9 mouse cellular contexts compared by ENCODE assay signal in the genomic region with DNA sequence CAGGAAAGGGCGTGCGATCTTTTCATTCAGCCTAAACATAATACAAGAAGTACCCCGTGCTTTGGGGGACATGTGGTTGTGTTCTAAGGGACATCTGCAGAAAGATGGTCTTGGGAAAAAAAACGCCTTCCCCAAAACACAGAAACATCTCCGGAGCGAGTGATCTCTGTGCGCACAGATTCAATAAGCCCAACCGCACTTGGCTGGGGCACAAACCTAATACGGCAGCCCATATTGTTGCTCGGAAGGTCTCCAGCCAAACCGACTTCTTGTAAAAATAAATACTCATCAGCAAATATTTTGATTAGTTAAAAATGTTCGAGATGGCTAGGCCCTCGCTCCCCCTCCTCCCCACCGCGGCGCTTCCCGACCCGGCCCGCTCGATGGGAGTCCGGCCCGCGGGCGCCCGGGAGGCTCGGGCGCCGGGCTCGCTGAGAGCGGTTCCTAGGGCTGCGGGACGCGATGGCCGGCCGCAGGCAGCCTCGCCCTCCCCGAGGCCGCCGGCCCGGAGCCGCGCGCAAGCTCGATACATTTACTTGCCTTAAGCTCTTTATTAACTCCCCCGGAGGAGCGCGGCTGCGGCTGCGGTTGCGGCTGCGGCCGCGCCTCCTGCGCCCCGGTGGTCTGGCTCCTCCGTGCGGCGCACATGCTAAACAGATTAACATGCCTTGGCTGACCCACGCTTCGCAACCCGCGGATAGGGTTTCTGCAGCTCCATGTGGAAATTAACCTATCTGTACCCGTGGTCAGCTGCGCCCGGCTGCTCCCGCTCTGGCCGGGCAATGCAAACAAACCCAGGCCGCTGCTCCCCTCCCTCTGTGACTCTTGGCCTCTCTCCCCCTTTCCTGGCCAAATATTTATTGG. TPM values are rescaled to one million over a fixed set of nuclear protein-coding genes. Genes with fewer than 3 reads are reported as not detected.
DNase-seq lines count a peak whose midpoint lies in the region; ATAC-seq and TF ChIP-seq lines count a peak whose summit lies in the region.
"Had no signal": no experiment of that assay in that cellular context is flagged by ENCODE, and none has a peak within 500 bp of the region (broad histone marks: within the 10 kb centered on the region; RNA-seq: fewer than 3 reads in every experiment).

No protein-coding gene starts in this region.

- peak; percentile 22 for TF ChIP-seq CTCF in Patski (IDR thresholded peaks at IDR 0.05)

- CTCF ChIA-PET in Patski (lab: Charles Lee): interaction anchor here (1.4 to 1.5 kb wide), 2 partner anchors 31 to 40 kb away, joined by 3 read pairs; no protein-coding TSS in a partner anchor

- 1% methylated on average over 68 of the region's 68 CpGs for WGBS in heart, embryonic 10.5 days
- under 1% methylated on average over 68 of the region's 68 CpGs for WGBS in kidney, embryonic 14.5 days
- WGBS in midbrain, embryonic 11.5 days: under 1% methylated on average over 68 of the region's 68 CpGs

- H3K4me1 ChIP-seq in heart, embryonic 10.5 days: peaks cover 5% of the 10 kb centered on the region
- peaks cover 14% of the 10 kb centered on the region; the same call in 1 of the 2 replicates for H3K4me1 ChIP-seq in kidney, embryonic 14.5 days (ENCODE audit: control insufficient read depth, insufficient read depth, low read length)
- peaks cover 7% of the 10 kb centered on the region; the same call in 1 of the 2 replicates for H3K4me1 ChIP-seq in midbrain, embryonic 11.5 days (ENCODE audit: control insufficient read depth, insufficient read depth, low read length)

- peak overlapping the region; percentile 73 for H3K4me2 ChIP-seq in kidney, embryonic 14.5 days (replicated peaks; ENCODE audit: low read depth, low read length)
- peak overlapping the region; percentile 59 for H3K4me2 ChIP-seq in midbrain, embryonic 11.5 days

- H3K9ac ChIP-seq in kidney, embryonic 14.5 days (ENCODE audit: low read depth, low read length): peak overlapping the region; percentile 54
- H3K9ac ChIP-seq in midbrain, embryonic 11.5 days (ENCODE audit: low read length): peak overlapping the region; percentile 0; the same call in 1 of the 2 replicates

- H3K27ac ChIP-seq in heart, embryonic 10.5 days: peak overlapping the region; percentile 72; the same call in 1 of the 2 replicates
- H3K27ac ChIP-seq in kidney, embryonic 14.5 days (ENCODE audit: low read depth, low read length): peak overlapping the region; percentile 93
- no peak overlapping the region for H3K27ac ChIP-seq in midbrain, embryonic 11.5 days (ENCODE audit: low read depth, low read length)

- no peaks in the 10 kb centered on the region for H3K36me3 ChIP-seq in heart, embryonic 10.5 days
- H3K36me3 ChIP-seq in kidney, embryonic 14.5 days (ENCODE audit: control insufficient read depth, insufficient read depth, low read length): no peaks in the 10 kb centered on the region
- no peaks in the 10 kb centered on the region for H3K36me3 ChIP-seq in midbrain, embryonic 11.5 days (ENCODE audit: control insufficient read depth, insufficient read depth, low read length)

- DNase-seq in heart, embryonic 10.5 days (ENCODE audit: low spot score): no peak
- no peak for DNase-seq in heart, adult 9 months (ENCODE audit: low spot score in 2 of 2)
- DNase-seq in Patski (ENCODE audit: low read depth, low spot score): peak; percentile 20
- DNase-seq in gastrocnemius, postnatal 14 days: peak; percentile 50
- peak; percentile 94 for DNase-seq in midbrain, embryonic 11.5 days (ENCODE audit: low spot score, missing footprints)
- no peak for DNase-seq in spleen, postnatal 14 days (ENCODE audit: low spot score in 2 of 2)

- H3K9me3 ChIP-seq in heart, embryonic 10.5 days: peaks cover 3% of the 10 kb centered on the region; the same call in 1 of the 2 replicates
- peaks cover 5% of the 10 kb centered on the region for H3K9me3 ChIP-seq in kidney, embryonic 14.5 days (ENCODE audit: control insufficient read depth, low read length)
- peaks cover 4% of the 10 kb centered on the region; the same call in 1 of the 2 replicates for H3K9me3 ChIP-seq in midbrain, embryonic 11.5 days (ENCODE audit: control insufficient read depth, low read length)

- peaks cover 65% of the 10 kb centered on the region for H3K27me3 ChIP-seq in heart, embryonic 10.5 days (ENCODE audit: insufficient read depth, poor library complexity, severe bottlenecking)
- H3K27me3 ChIP-seq in Patski: no peaks in the 10 kb centered on the region
- peaks cover 16% of the 10 kb centered on the region; the same call in 1 of the 2 replicates for H3K27me3 ChIP-seq in kidney, embryonic 14.5 days (ENCODE audit: control insufficient read depth, insufficient read depth, low read length)
- H3K27me3 ChIP-seq in midbrain, embryonic 11.5 days (ENCODE audit: control insufficient read depth, insufficient read depth, low read length): peaks cover 53% of the 10 kb centered on the region

- POLR2A ChIA-PET in Patski (lab: Charles Lee): interaction anchor here (0.8 to 1.9 kb wide), 7 partner anchors 11 to 687 kb away, joined by 3 to 4 read pairs (median 3); a partner anchor contains a TSS

- peak overlapping the region; percentile 68 for H3K4me3 ChIP-seq in heart, embryonic 10.5 days
- H3K4me3 ChIP-seq in kidney, embryonic 14.5 days (ENCODE audit: low read length): peak overlapping the region; percentile 41
- peak overlapping the region; percentile 33 for H3K4me3 ChIP-seq in midbrain, embryonic 11.5 days (ENCODE audit: low read depth, low read length)

- intact Hi-C loops in gastrocnemius, postnatal 14 days (cut with DNase I; ENCODE audit: low total_unique reads): no loop called here

- peak; percentile 75 for ATAC-seq in Patski
- ATAC-seq in kidney, embryonic 14.5 days (ENCODE audit: low FRiP score, low TSS enrichment): peak; percentile 85
- ATAC-seq in midbrain, embryonic 11.5 days (ENCODE audit: low FRiP score): peak; percentile 77
- no peak for ATAC-seq in megakaryocyte, adult 5-6 weeks (ENCODE audit: poor library complexity, severe bottlenecking)

- in situ Hi-C loops in Patski (cut with MboI; ENCODE audit: low pct_unique_long_range_greater_than_20kb): no loop called here

RNA-seq across cellular contexts. Expression of a gene that starts 37.0 kb away (rescaled TPM):
- polyA plus RNA-seq in heart, embryonic 10.5 days (2016; fragmentation: Nextera tagmentation; extraction: Ambion mirVana): 0.10 and 0.16 TPM in 2 replicates
- polyA plus RNA-seq in Patski (2021): 15.1 TPM
- total RNA-seq in gastrocnemius, postnatal 14 days (2021): under 1 TPM; 0.09 to 0.18 TPM
- polyA plus RNA-seq in kidney, embryonic 14.5 days (2014; fragmentation: Nextera tagmentation; extraction: Ambion mirVana): 8.5 and 12.8 TPM in 2 replicates
- 4.4 and 5.2 TPM in 2 replicates for polyA plus RNA-seq in midbrain, embryonic 11.5 days (2014; fragmentation: Nextera tagmentation; extraction: Ambion mirVana)
- not detected in 2 replicates for total RNA-seq in megakaryocyte, adult 5-6 weeks (2015)
- total RNA-seq in megakaryocyte, adult 5-6 weeks (2017): not detected in 2 replicates
- polyA plus RNA-seq: large intestine, adult 2 months had no signal

Comparison
In these comparisons a context has a peak if more than half of its experiments do, and no peak if none do; other contexts are left out.
1. DNase-seq: peak in Patski (single experiment), gastrocnemius, postnatal 14 days (single experiment) and midbrain, embryonic 11.5 days (single experiment); none in heart, embryonic 10.5 days (single experiment), heart, adult 9 months (0 of 2) and spleen, postnatal 14 days (0 of 2).
2. Peak in every context shown above with its lines, with median percentiles within 50 percentile points of each other: H3K4me3 ChIP-seq.